Mouse (Mus musculus) lung, postnatal 25 days (tissue): ENCODE measurements around the gene Chtop.

Experiments
- DNase-seq: peaks from one replicate; pipeline ENCODE4 v3.0.0; 2022; ENCODE audit warnings: low spot score

Chtop gene

DNA sequence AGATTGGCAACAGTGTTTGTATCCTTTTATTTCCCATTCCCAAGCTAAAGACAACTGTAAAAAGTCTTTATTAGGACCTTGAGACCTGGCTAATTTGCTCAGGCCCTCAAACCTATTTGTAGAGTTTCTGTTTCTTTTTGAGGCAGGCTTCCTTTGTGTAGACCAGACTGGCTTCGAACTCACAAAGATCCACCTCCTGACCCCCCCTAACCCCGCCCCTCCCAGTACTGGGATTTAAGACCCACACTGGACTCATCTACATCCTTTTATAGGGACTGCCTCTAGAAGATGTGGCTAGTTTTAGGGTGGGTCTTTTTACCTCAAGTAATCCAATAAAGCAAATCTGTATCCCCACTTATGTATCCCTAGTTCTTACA lies 437 bp upstream of the Chtop start:
- no peak for DNase-seq

DNA sequence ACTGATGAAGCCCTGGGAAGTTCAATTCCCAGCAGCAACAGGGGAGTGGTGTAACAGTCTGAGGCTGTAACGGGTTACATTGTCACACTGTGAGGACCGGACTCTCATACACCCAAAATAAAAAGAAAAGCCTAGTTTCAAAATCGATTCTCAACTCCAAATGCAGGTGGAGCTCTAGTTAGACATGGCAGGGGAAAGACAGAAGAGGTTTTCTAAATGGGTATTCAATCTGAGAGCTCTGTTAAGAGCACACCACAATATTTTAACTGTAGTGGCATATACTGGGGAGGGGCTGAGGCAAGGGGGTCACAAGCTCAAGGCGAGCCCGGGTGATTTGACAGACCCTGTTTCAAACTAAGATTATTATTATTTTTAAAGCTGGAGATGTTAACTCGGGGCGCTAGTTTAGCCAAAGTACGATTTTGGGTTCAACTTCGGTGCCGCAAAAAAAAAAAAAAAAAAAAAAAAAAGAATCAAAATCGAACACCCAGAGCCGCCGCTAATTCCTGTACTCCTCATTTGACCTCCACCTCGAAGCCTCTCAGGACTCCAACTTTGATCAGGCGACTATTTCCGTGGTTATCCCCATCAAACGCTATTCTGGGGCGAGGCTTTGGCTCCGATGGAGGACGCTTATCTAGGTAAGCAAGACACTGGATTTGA lies 880 bp downstream of the Chtop start:
- DNase-seq = no peak

- DNase-seq = peak; percentile 65
Measured at GRCm38 (mm10) chr3:90506362-90506761, 2.9 kb downstream of the Chtop start.

GRCm38 (mm10) chr3:90505216-90505615 lies 4.1 kb downstream of the Chtop start:
- DNase-seq = no peak

- DNase-seq = no peak
Measured at GRCm38 (mm10) chr3:90503444-90503843, 5.9 kb downstream of the Chtop start.

DNA sequence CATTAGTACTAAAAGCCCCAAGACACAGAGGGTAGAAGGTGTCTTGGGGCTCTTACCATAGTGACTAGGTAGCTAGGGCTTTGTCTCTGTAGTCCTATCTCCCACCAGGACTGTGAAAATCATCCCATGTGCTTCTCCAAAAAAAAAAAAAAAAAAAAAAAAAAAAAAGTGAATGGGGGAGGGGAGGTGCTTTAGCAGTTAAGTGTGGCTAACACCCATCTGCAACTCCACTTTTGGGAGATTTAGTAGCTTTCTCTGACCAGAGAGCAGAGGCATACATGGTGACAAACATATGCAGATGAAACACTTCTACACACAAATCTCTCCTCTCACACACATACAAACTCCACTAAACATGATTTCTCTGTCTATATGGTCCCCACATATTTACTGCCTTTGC lies 11.7 kb downstream of the Chtop start:
- DNase-seq = no peak

DNA sequence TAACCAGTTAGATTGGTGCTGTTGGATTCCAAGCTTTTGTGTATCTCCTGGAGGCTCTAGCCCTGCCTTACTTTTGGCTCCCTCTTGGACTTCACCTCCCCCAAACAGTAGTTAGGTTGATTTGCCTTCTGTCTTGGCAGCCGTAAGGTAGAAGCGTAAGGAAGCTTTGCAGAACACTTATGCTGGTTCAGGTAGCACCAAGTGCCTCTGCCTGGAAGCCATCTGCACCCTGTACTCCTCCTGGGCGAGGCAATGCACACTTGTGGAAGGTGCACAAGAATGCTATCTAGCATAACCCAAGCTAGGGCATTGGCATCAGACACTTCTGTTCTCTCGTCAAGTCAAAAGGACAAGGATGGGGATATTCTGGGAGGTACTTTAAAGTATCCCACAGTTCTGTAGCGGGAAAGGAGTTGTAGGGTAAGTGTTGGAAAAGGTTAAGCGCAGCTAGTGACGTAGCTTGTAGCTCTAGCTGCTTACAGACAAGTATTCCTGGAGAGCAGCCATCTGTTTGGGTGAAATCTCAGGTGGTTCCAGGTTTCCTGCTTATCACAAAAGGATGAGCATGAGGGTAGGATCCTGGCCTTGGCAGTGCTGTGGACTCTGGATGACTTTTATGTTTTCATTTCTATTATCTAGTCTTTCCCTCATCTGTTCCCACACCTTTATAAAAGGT lies 13.3 kb downstream of the Chtop start:
- no peak for DNase-seq

DNA sequence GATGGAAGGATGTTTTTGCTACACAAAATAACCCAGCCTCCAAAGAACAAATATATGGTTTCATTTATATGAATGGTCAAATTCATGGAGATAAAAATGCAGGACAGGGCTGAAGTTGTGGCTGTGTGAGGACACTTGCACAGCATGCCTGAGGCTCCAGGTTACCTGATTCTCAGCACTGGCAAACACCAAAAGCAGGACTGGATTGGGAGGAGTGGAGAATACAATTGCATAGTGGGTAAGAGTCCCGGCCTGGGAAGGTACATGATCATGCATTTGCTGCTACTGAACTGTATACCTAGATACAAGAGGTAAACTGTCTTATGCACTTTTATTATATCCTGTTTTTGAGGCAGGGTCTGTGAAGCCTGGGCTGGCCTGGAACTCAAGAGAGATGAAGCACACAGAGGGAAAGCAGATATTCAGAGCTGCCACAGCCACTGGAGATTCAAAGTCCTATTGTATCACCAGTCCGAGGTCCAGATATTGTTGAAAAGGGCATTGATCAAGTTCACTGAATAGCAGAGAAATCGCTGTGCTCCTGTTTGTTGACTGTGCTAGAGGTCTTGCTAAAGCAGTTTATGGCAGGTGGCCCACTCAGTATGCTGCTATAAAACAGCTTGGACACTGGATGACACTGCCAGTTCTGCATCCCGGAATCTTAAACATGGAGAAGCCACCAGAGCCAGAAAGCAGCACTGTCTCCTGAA lies 15.3 kb downstream of the Chtop start:
- DNase-seq = no peak

GRCm38 (mm10) chr3:90491350-90491749 lies 17.9 kb downstream of the Chtop start:
- DNase-seq = peak; percentile 69

DNA sequence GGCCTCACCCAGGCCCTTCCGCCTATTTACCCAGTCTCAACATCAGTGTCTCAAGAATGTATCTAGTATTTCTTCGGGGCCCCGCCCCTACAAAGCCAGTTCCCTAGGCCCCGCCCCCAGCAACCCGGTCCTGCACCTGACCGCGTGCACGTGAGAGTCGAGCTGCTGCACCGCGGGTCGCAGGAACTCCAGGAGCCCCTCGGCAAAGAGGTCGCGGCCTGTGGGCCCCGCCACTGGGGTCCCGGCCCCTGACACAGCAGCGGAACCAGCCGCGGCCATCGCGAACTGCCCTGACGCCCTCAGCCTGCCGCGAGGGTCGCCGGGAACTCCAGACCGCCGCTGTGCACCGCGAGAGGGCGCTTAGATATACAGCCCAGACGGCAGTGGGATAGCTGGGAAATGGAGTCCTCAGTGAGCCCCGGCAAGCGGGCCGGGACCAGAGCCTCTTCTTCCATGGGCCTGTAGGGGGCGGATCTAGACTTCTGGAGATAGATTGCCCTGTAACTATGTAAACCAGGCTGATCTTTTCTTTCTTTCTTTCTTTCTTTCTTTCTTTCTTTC lies 18.5 kb downstream of the Chtop start, which contains the start of gene Snapin:
TSS of gene Snapin (minus strand) at position 338 of the 561 bp plus-strand sequence.
- peak; percentile 97 for DNase-seq

GRCm38 (mm10) chr3:90488576-90488975 lies 20.7 kb downstream of the Chtop start:
- DNase-seq = no peak

GRCm38 (mm10) chr3:90486998-90487397 lies 22.3 kb downstream of the Chtop start:
- no peak for DNase-seq

GRCm38 (mm10) chr3:90475831-90476611 lies 33.3 kb downstream of the Chtop start, which contains the start of gene Ilf2:
TSS of gene Ilf2 (plus strand) at chr3:90476126.
- DNase-seq = peak; percentile 98

DNA sequence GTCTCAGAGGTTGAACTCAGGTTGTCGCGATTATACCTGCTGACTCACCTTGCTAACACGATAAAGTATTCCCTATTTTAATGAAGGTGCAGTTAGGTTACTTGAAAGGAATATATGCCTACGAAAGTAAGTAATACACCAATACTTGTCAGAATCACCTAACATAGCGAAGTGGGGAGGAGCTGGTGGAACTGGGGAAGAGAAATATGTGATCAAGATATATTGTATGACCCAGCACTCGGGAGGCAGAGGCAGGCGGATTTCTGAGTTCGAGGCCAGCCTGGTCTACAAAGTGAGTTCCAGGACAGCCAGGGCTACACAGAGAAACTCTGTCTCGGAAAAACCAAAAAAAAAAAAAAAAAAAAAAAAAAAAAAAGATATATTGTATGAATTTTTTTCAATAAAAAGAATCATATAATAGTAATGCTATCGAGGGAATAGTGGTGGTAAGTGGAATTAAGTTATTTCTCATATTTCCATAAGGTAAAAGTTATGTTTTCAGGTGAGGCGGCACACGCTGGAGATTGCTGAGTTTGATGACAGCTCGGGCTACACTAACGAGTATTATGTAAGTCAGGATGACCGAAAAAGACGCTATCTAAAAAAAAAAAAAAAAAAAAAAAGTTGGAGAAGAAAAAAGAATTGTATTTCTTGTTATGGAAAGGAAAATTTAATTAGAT lies 34.0 kb downstream of the Chtop start:
- no peak for DNase-seq

DNA sequence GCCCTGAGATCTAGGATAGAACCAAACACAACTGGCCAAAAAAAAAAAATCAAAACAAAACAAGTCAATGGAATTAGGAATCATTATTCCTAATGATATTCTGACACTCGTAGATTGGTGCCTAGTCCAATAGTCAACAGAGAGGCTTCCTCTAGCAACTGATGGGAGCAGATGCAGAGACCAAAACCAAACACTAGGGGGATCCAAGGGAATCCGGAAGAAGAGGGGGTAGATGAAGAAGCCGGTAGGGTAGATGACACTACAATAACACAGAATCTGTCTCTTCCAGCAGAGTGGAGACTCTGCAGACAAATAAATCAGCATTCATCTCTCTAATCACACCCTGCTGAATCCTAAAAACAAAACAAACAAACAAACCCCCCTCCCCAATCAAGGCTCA lies 37.1 kb downstream of the Chtop start:
- peak; percentile 72 for DNase-seq

GRCm38 (mm10) chr3:90467618-90468300 lies 41.5 kb downstream of the Chtop start:
- no peak for DNase-seq

DNA sequence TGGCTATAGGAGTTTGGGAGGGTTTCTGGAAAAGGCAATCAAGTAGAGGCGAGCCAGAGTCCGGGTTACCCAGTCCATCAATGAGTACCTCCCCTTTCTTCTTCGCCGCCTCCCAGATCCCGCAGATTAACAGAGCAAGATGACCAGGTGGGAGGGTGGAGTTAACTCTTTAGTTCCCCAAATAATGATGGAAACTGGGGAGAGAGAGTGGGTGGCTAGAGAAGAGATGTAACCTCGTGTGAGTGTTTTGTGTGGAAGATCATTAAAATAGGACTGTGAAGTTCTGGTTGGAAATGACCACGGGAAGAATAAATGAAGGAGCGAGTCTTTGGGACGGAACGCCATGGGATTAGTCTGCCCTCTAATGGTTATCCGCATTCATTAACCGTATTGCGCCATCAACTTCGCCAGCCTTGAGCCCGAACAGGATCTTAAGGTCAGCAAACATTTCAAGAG lies 43.0 kb downstream of the Chtop start:
- DNase-seq = peak; percentile 86

- peak; percentile 68 for DNase-seq
Measured at GRCm38 (mm10) chr3:90465686-90466310, 43.5 kb downstream of the Chtop start, which contains the start of gene Npr1. TSS of gene Npr1 (minus strand) at chr3:90465866.

GRCm38 (mm10) chr3:90465081-90465685 lies 44.1 kb downstream of the Chtop start:
- DNase-seq = no peak
